Mouse (Mus musculus): ENCODE measurements around the gene Nek2. TPM values are rescaled to one million over a fixed set of nuclear protein-coding genes. Genes with fewer than 3 reads are reported as not detected.

Gene Nek2
- polyA plus RNA-seq (2014; fragmentation: Nextera tagmentation; extraction: Ambion mirVana) = 33.5 and 41.4 TPM in 2 replicates

- Histone ChIP-seq H3K36me3 (ENCODE audit: control insufficient read depth, insufficient read depth, low read length) (no peaks in the 10 kb centered on the region), H3K27ac (ENCODE audit: low read depth, low read length) (peak within 1 kb of the TSS; percentile 58; the same call in 1 of the 2 replicates), H3K27me3 (ENCODE audit: control insufficient read depth, insufficient read depth, low read length) (no peaks in the 10 kb centered on the region), H3K9me3 (ENCODE audit: control insufficient read depth, low read length) (no peaks in the 10 kb centered on the region), H3K4me3 (ENCODE audit: low read depth, low read length) (peak within 1 kb of the TSS; percentile 80), H3K9ac (ENCODE audit: low read depth, low read length) (peak within 1 kb of the TSS; percentile 57), H3K4me1 (replicated peaks; ENCODE audit: control insufficient read depth, insufficient read depth, low read length) (no peaks in the 10 kb centered on the region; the same call in 1 of the 2 replicates), H3K4me2 (replicated peaks; ENCODE audit: low read depth, low read length) (peak within 1 kb of the TSS; percentile 85)
- WGBS = under 1% methylated on average over 79 of the region's 79 CpGs
- ATAC-seq (ENCODE audit: low FRiP score) (peak; percentile 95), DNase-seq (ENCODE audit: low spot score) (peak; percentile 99)
These were observed at the start of gene Nek2 for GRCm38 (mm10) chr1:191821326-191822091. Nek2 (plus strand) TSS chr1:191821444.

GRCm38 (mm10) chr1:191774106-191774505 lies 47.1 kb upstream of the Nek2 start:
- H3K4me2 ChIP-seq (replicated peaks; ENCODE audit: low read depth, low read length) = no peak overlapping the region
- no peaks in the 10 kb centered on the region for H3K4me1 ChIP-seq (replicated peaks; ENCODE audit: control insufficient read depth, insufficient read depth, low read length)
- H3K27me3 ChIP-seq (ENCODE audit: control insufficient read depth, insufficient read depth, low read length) = no peaks in the 10 kb centered on the region
- H3K27ac ChIP-seq (ENCODE audit: low read depth, low read length) = no peak overlapping the region
- H3K36me3 ChIP-seq (ENCODE audit: control insufficient read depth, insufficient read depth, low read length) = no peaks in the 10 kb centered on the region; the same call in 1 of the 2 replicates
- DNase-seq (ENCODE audit: low spot score) = no peak
- H3K4me3 ChIP-seq (ENCODE audit: low read depth, low read length) = no peak overlapping the region
- no peak overlapping the region for H3K9ac ChIP-seq (ENCODE audit: low read depth, low read length)
- no peaks in the 10 kb centered on the region for H3K9me3 ChIP-seq (ENCODE audit: control insufficient read depth, low read length)
- WGBS = 95% methylated on average over 5 of the region's 5 CpGs
- no peak for ATAC-seq (ENCODE audit: low FRiP score)

GRCm38 (mm10) chr1:191775116-191775515 lies 46.1 kb upstream of the Nek2 start:
- H3K27me3 ChIP-seq (ENCODE audit: control insufficient read depth, insufficient read depth, low read length) = no peaks in the 10 kb centered on the region
- no peak overlapping the region for H3K9ac ChIP-seq (ENCODE audit: low read depth, low read length)
- no peaks in the 10 kb centered on the region for H3K4me1 ChIP-seq (replicated peaks; ENCODE audit: control insufficient read depth, insufficient read depth, low read length)
- DNase-seq (ENCODE audit: low spot score) = no peak
- no peaks in the 10 kb centered on the region for H3K9me3 ChIP-seq (ENCODE audit: control insufficient read depth, low read length)
- ATAC-seq (ENCODE audit: low FRiP score) = no peak
- no peak overlapping the region for H3K27ac ChIP-seq (ENCODE audit: low read depth, low read length)
- 94% methylated on average over 8 of the region's 8 CpGs for WGBS
- H3K4me2 ChIP-seq (replicated peaks; ENCODE audit: low read depth, low read length) = no peak overlapping the region
- H3K4me3 ChIP-seq (ENCODE audit: low read depth, low read length) = no peak overlapping the region
- no peaks in the 10 kb centered on the region; the same call in 1 of the 2 replicates for H3K36me3 ChIP-seq (ENCODE audit: control insufficient read depth, insufficient read depth, low read length)

GRCm38 (mm10) chr1:191777521-191777920 lies 43.7 kb upstream of the Nek2 start:
- no peak for DNase-seq (ENCODE audit: low spot score)
- Histone ChIP-seq H3K27me3 (ENCODE audit: control insufficient read depth, insufficient read depth, low read length) (no peaks in the 10 kb centered on the region), H3K9me3 (ENCODE audit: control insufficient read depth, low read length) (no peaks in the 10 kb centered on the region), H3K9ac (ENCODE audit: low read depth, low read length) (no peak overlapping the region), H3K27ac (ENCODE audit: low read depth, low read length) (no peak overlapping the region), H3K4me1 (replicated peaks; ENCODE audit: control insufficient read depth, insufficient read depth, low read length) (no peaks in the 10 kb centered on the region), H3K4me2 (replicated peaks; ENCODE audit: low read depth, low read length) (no peak overlapping the region), H3K36me3 (ENCODE audit: control insufficient read depth, insufficient read depth, low read length) (no peaks in the 10 kb centered on the region; the same call in 1 of the 2 replicates), H3K4me3 (ENCODE audit: low read depth, low read length) (no peak overlapping the region)
- no peak for ATAC-seq (ENCODE audit: low FRiP score)
- WGBS = 88% methylated on average over 8 of the region's 8 CpGs

GRCm38 (mm10) chr1:191780470-191780869 lies 40.8 kb upstream of the Nek2 start:
- Histone ChIP-seq H3K27me3 (ENCODE audit: control insufficient read depth, insufficient read depth, low read length) (no peaks in the 10 kb centered on the region), H3K9ac (ENCODE audit: low read depth, low read length) (no peak overlapping the region), H3K4me2 (replicated peaks; ENCODE audit: low read depth, low read length) (no peak overlapping the region), H3K27ac (ENCODE audit: low read depth, low read length) (no peak overlapping the region), H3K36me3 (ENCODE audit: control insufficient read depth, insufficient read depth, low read length) (no peaks in the 10 kb centered on the region; the same call in 1 of the 2 replicates), H3K4me3 (ENCODE audit: low read depth, low read length) (no peak overlapping the region), H3K4me1 (replicated peaks; ENCODE audit: control insufficient read depth, insufficient read depth, low read length) (no peaks in the 10 kb centered on the region), H3K9me3 (ENCODE audit: control insufficient read depth, low read length) (no peaks in the 10 kb centered on the region)
- DNase-seq (ENCODE audit: low spot score) (no peak), ATAC-seq (ENCODE audit: low FRiP score) (no peak)
- WGBS = 95% methylated on average over 1 of the region's 1 CpGs

- H3K9ac ChIP-seq (ENCODE audit: low read depth, low read length) = no peak overlapping the region
- ATAC-seq (ENCODE audit: low FRiP score) (no peak), DNase-seq (ENCODE audit: low spot score) (peak; percentile 8)
- H3K27me3 ChIP-seq (ENCODE audit: control insufficient read depth, insufficient read depth, low read length) = no peaks in the 10 kb centered on the region
- no peak overlapping the region for H3K4me3 ChIP-seq (ENCODE audit: low read depth, low read length)
- H3K27ac ChIP-seq (ENCODE audit: low read depth, low read length) = no peak overlapping the region
- H3K36me3 ChIP-seq (ENCODE audit: control insufficient read depth, insufficient read depth, low read length) = no peaks in the 10 kb centered on the region
- no peaks in the 10 kb centered on the region for H3K4me1 ChIP-seq (replicated peaks; ENCODE audit: control insufficient read depth, insufficient read depth, low read length)
- 65% methylated on average over 11 of the region's 11 CpGs for WGBS
- H3K9me3 ChIP-seq (ENCODE audit: control insufficient read depth, low read length) = no peaks in the 10 kb centered on the region
- no peak overlapping the region for H3K4me2 ChIP-seq (replicated peaks; ENCODE audit: low read depth, low read length)
These were observed 36.1 kb upstream of the Nek2 start for GRCm38 (mm10) chr1:191785108-191785507.

GRCm38 (mm10) chr1:191786255-191786654 lies 35.0 kb upstream of the Nek2 start:
- H3K36me3 ChIP-seq (ENCODE audit: control insufficient read depth, insufficient read depth, low read length) = no peaks in the 10 kb centered on the region
- 0 out of 2 replicates have a peak, but pooled peaks cover 3% of the 10 kb centered on the region for H3K9me3 ChIP-seq (ENCODE audit: control insufficient read depth, low read length)
- ATAC-seq (ENCODE audit: low FRiP score) (no peak), DNase-seq (ENCODE audit: low spot score) (no peak)
- 64% methylated on average over 6 of the region's 6 CpGs for WGBS
- no peaks in the 10 kb centered on the region for H3K4me1 ChIP-seq (replicated peaks; ENCODE audit: control insufficient read depth, insufficient read depth, low read length)
- no peak overlapping the region for H3K4me2 ChIP-seq (replicated peaks; ENCODE audit: low read depth, low read length)
- no peak overlapping the region for H3K4me3 ChIP-seq (ENCODE audit: low read depth, low read length)
- no peak overlapping the region for H3K27ac ChIP-seq (ENCODE audit: low read depth, low read length)
- no peak overlapping the region for H3K9ac ChIP-seq (ENCODE audit: low read depth, low read length)
- H3K27me3 ChIP-seq (ENCODE audit: control insufficient read depth, insufficient read depth, low read length) = no peaks in the 10 kb centered on the region

- no peak for ATAC-seq (ENCODE audit: low FRiP score)
These were observed 33.9 kb upstream of the Nek2 start for GRCm38 (mm10) chr1:191787379-191787778.

GRCm38 (mm10) chr1:191792991-191793390 lies 28.3 kb upstream of the Nek2 start:
- Histone ChIP-seq H3K27me3 (ENCODE audit: control insufficient read depth, insufficient read depth, low read length) (no peaks in the 10 kb centered on the region), H3K36me3 (ENCODE audit: control insufficient read depth, insufficient read depth, low read length) (no peaks in the 10 kb centered on the region), H3K9ac (ENCODE audit: low read depth, low read length) (no peak overlapping the region), H3K9me3 (ENCODE audit: control insufficient read depth, low read length) (0 out of 2 replicates have a peak, but pooled peaks cover 3% of the 10 kb centered on the region), H3K4me1 (replicated peaks; ENCODE audit: control insufficient read depth, insufficient read depth, low read length) (no peaks in the 10 kb centered on the region), H3K4me3 (ENCODE audit: low read depth, low read length) (no peak overlapping the region), H3K27ac (ENCODE audit: low read depth, low read length) (no peak overlapping the region), H3K4me2 (replicated peaks; ENCODE audit: low read depth, low read length) (no peak overlapping the region)
- DNase-seq (ENCODE audit: low spot score) (no peak), ATAC-seq (ENCODE audit: low FRiP score) (no peak)
- 83% methylated on average over 8 of the region's 8 CpGs for WGBS

More at GRCm38 (mm10) chr1:191787379-191787778, 33.9 kb upstream of the Nek2 start:
- H3K36me3 ChIP-seq (ENCODE audit: control insufficient read depth, insufficient read depth, low read length) = no peaks in the 10 kb centered on the region
- no peak for DNase-seq (ENCODE audit: low spot score)
- no peak overlapping the region for H3K4me2 ChIP-seq (replicated peaks; ENCODE audit: low read depth, low read length)
- 50% methylated on average over 3 of the region's 4 CpGs for WGBS
- H3K27me3 ChIP-seq (ENCODE audit: control insufficient read depth, insufficient read depth, low read length) = no peaks in the 10 kb centered on the region
- H3K27ac ChIP-seq (ENCODE audit: low read depth, low read length) = no peak overlapping the region
- H3K4me3 ChIP-seq (ENCODE audit: low read depth, low read length) = no peak overlapping the region
- no peak overlapping the region for H3K9ac ChIP-seq (ENCODE audit: low read depth, low read length)
- no peaks in the 10 kb centered on the region for H3K4me1 ChIP-seq (replicated peaks; ENCODE audit: control insufficient read depth, insufficient read depth, low read length)
- H3K9me3 ChIP-seq (ENCODE audit: control insufficient read depth, low read length) = 0 out of 2 replicates have a peak, but pooled peaks cover 3% of the 10 kb centered on the region
